Mouse (Mus musculus) WW6 (cell line): ENCODE measurements around the gene Ptprr.

Source experiments
- DNase-seq: peaks from one replicate; pipeline ENCODE4 v3.0.0-alpha.2; 2013; ENCODE audit warnings: low read depth, low spot score

Ptprr gene

GRCm38 (mm10) chr10:116115881-116116677 is 98.1 kb downstream of the Ptprr start:
- no peak for DNase-seq

GRCm38 (mm10) chr10:116117060-116117459 is 99.0 kb downstream of the Ptprr start:
- no peak for DNase-seq

DNA sequence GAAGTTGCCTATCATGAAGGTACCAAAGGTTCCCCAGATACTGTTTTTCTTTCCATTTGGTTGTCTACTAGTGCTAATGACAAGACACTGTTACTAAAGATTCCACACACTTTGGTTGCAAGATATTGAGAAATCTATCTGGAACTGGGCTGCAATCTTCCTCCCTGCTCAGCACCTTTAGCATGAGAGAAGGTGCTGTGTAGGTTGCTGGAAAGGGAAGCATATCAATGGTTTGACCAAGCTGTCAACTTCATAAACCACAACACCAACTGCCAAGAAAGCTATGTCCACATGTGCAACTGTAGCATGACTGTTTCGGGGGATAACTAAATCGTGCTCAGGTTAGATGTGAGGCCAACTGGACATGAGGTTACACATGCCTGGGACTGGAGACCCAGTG is 103.5 kb downstream of the Ptprr start:
- DNase-seq: no peak

- no peak for DNase-seq
Measured at GRCm38 (mm10) chr10:116123808-116124207, 105.8 kb downstream of the Ptprr start.

- no peak for DNase-seq
Measured at GRCm38 (mm10) chr10:116125364-116125763, 107.4 kb downstream of the Ptprr start.

GRCm38 (mm10) chr10:116130401-116130800 is 112.4 kb downstream of the Ptprr start:
- no peak for DNase-seq

- no peak for DNase-seq
Measured at GRCm38 (mm10) chr10:116131223-116131622, 113.2 kb downstream of the Ptprr start.

DNA sequence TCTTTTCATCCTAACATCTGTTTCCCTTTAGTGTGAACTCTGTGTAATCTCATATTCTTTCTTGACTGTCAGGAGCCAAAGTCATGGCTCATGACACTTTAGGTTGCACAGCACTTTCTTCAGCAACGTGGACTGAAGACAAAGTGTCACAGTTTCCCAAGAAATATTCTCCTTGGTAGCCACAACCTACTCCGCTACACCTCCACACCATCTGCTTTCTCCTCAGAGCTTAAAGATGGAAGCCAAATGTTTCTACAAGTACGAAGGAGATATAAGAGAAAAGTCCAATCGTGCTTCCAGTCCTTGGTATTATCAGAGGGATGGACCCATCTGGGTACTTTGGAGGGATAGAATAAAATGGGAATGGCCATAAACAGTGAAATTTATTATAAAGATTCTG is 114.2 kb downstream of the Ptprr start:
- DNase-seq: no peak

DNA sequence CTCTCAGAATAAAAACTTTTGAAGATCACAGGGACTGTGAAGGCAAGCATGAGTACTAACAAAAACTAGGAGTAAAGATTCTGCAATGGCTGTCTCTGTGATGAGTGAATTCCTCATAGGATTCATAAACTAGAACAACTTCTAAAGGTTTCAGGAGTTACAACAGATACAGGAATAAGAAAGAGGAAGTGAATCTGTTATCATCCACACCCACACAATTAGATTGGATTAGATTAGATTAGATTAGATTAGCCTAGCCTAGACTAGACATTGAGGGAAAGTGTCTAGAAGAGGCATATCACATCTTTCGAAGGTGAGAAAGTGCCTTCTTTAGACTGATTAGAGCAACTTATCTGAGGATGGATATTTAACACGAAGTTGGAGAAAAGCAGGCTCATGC is 117.2 kb downstream of the Ptprr start:
- no peak for DNase-seq

GRCm38 (mm10) chr10:116140226-116140625 is 122.2 kb downstream of the Ptprr start:
- no peak for DNase-seq

- DNase-seq: no peak
Measured at GRCm38 (mm10) chr10:116143684-116144083, 125.7 kb downstream of the Ptprr start.

DNA sequence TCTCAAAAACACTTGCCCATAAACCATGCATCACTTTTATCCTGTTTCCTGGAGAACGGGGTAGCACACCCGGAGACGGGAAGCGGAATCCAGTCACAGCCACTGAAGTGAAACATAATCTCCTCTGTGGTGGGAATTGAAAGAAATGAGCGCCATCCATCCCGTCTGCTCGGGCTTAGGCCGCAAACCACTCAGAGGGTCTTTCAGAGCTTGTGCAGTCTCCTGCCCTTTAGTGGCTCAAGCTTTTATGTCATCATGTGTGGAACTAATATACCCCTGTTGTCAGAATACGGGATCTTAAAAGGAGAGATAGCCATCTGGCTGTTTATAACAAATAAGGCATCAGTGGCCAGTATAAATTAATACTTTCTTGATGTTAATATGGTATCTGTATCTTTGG is 128.1 kb downstream of the Ptprr start:
- no peak for DNase-seq

DNA sequence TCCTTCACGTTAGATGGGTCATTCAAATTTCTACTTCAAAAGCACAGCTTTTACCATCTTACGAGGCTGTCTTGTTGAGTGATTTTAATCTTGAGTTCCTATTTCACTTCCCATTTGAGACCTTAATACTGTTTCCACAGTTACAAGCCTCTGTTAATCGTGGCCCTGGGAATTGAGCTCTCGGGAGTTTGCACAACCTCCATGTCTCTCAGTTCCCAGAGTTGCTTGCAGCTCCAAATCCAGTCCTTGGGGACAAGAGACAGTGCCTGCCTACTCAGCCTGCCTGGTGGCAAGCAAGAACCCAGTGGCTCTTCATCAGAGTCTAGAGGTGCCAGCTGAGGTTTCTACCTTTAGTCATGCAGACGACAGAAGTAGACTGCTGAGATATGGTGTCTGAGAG is 136.7 kb downstream of the Ptprr start:
- no peak for DNase-seq

GRCm38 (mm10) chr10:116156699-116157098 is 138.7 kb downstream of the Ptprr start:
- DNase-seq: no peak

DNA sequence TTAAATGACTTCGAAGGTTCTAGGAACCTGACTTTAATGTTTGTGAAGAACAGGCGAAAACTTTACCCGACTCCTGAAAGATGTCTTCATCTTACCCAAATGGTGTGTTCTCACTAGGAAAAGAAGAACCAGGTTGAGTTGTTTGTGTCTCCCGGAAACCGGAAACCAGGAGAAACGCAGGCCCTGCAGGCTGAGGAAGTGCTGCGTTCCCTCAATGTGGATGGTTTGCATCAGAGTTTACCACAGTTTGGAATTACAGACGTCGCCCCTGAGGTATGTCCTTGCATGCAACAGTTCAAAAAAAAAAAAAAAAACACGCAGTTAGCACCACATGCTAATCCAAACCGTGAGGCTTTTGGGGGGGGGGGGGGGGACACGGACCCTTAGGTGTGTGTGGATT is 144.3 kb downstream of the Ptprr start:
- no peak for DNase-seq

DNA sequence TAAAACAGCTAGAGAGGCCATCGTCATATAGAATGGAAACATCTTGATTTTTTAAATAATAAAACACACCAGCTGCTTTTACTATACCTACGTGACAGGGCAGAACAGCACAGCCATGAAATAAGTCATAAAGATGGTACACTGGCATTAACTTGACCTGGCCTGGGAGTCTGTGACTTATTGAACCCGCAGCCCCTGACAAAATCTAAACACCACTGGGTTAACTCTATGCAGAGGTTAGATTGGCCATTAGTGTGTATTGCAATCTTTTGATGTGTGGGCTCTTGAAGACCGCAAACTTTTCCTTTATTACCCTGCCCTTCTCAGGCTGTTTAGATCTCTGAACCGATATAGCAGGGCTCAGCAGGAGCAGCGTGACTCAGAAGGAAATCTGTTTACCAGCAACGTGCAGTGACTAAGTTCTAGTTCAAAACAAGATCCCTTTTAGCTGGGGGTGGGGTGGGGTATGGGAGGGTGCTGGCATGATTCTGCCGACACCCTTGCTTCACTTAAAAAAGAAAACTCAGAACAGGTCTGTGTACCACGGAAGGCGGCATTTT is 157.4 kb downstream of the Ptprr start:
- DNase-seq: no peak

DNA sequence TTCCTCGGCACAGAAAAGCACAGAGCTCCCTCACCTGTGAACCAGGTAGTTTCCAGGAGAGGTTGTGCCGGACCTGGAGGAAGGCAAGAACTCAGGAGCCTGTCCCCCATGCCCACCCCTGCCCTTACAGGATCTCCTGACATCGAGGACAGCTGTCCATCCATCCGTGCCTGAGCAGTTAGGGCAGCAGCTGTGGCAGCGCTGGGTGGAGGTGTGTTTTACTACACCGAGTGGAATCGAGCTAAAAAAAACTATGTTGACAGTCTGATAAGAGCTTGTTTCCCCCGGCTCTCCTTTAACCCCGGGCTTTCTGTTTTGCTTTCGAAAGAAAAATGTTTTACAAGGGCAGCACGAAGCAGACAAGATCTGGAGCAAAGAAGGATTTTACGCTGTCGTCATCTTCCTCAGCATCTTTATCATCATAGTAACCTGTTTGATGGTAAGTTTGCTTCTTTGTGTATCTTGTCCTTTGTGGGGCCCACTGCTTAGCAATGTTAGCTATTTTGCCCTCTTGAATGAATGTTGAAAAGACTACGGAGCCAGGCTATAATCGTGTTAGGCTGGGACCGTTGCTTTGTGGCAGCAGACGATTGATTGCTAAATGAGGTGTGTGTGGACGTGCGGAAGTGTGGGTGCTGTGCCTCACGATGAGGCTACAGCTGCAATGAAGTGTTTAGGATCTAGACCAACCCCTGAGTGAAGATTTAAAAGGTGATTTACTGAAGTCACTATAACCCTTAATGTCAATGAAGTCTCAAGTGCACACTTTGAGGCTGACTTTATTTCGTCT is 159.6 kb downstream of the Ptprr start:
- DNase-seq: no peak

- DNase-seq: no peak
Measured at GRCm38 (mm10) chr10:116181235-116181634, 163.2 kb downstream of the Ptprr start.

DNA sequence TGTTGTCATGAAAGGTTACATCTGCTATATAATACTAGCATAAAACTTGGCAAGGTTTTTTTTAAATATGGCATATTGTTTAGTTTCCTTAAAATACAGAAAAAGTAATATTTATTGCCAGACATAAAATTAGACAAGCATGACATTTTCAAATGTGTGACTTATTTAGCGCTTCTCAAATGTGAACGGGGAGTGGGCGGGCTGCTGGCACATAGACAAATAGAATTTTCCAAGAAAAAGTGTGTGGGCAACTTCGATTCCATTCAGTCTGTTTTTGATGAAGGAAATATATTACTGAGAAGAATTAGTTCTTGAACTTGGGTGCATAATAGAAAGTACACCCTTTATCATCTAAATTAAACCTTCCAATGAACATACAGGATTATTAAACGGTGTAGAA is 164.2 kb downstream of the Ptprr start:
- no peak for DNase-seq

GRCm38 (mm10) chr10:116183258-116183657 is 165.2 kb downstream of the Ptprr start:
- DNase-seq: no peak

- DNase-seq: no peak
Measured at GRCm38 (mm10) chr10:116191724-116192123, 173.7 kb downstream of the Ptprr start.

DNA sequence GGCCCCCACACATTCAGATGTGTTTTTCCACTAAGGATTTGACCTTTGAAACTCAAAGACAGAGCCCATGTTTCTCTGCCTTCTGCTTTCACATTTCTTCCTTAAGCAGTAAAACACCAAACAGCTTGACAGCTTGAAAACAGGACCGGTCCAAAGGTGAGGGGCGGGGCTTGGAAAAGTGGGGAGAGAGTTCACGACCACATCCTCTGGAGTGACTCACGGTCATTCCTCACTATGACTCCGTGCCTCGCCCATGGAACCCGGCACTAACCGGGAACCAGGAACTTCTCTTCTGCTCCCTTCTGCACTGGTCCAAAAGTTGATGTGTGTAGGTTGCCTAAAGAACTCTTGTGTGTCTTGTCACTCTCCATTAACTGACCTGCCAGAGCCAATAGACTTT is 174.3 kb downstream of the Ptprr start:
- no peak for DNase-seq

DNA sequence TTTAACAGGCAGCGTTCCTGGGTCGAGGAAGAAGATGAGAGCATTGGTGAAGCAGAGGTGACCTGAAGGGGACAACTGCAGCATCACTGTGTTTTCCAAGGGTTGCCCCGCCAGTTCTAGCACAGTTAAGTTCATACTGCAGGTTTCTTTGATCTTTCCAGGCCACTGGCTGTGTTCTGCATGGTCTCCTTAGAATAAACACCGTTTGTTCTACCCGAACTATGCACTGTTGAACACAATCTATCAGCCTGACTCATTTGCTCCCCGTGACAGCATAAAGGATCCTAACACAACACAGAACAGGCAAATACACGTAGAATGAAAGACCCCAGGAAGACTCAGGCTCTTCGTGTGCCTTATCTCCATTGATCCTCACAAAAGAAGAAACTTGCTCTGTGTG is 176.4 kb downstream of the Ptprr start:
- DNase-seq: no peak
